Mouse (Mus musculus): ENCODE measurements around the gene 1810010D01Rik.

The 1810010D01Rik gene

GRCm38 (mm10) chr7:145173563-145173962, 34.4 kb downstream of the 1810010D01Rik start:
- no peak for DNase-seq

DNA sequence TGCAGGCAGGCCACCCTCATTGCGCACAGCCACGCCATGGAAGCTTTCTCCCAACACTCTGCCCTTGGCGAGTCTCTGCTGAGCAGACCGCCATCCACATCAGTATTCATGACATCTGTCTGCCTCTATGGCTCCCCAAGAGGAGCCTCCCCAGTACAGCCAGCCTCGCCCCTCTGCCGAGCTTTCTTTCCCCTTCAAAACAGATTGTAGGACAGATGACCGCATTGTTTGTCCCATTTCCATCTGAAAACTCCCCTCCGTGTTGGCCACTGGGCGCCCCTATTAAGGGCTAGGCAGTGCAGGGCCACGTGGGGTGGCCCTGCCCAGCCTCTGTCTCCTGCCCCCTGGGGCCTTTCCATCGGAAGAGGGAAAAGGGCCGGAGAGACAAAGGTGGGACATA, 34.8 kb downstream of the 1810010D01Rik start:
- no peak for DNase-seq

DNA sequence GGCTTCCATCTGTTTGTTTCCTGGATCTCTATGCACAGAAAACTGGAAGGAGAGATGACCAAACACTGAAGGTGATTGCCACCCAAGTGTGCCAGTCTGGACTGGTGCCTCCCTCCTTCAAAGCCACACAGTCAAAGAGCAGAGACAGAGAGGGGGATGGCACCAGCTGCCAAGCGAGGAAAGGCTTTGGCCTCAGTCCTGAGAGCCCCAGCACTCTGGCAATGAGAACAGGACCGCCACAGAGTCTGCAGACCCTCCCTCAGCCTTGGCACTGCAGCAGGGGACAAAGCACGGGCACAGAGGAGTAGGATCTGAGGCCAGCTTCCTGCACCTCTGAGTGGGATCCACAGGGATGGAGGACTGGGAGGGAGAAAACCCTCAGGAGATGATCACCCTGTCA, 38.2 kb downstream of the 1810010D01Rik start:
- no peak for DNase-seq

GRCm38 (mm10) chr7:145159283-145160240, 48.4 kb downstream of the 1810010D01Rik start:
- peak; percentile 40 to 43 for DNase-seq

Data from kidney, adult 8-10 months (tissue).